Mouse (Mus musculus): Measurements from ENCODE around the gene Prss54. TPM values are rescaled to one million over a fixed set of nuclear protein-coding genes. Genes with fewer than 3 reads are reported as not detected.

Prss54 gene
- total and polyA plus RNA-seq, 2 experiments from 2014 or later = not detected

DNA sequence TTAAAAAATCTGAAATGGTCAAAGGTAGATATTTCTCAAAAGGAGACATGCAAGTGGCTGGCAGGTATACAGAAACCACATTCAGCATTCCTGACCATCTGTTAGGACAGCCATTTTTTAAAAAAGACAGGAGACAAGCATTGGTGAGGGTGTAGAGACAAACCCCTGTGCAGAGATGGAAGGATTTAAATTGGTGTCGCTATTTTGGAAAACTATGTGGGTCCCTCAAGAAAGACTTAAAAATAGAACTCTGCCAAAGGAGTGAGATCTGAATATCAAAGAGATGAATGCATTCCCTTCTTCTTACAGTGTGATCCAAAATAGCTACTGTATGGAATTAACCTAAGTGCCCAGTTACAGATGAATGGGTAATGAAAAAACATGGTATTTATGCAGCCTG is 11.2 kb upstream of the Prss54 start:
- TF ChIP-seq CTCF (IDR thresholded peaks at IDR 0.05) = no peak
- ATAC-seq (ENCODE audit: low FRiP score) (no peak), DNase-seq (ENCODE audit: low spot score) (no peak)
- 84% methylated on average over 1 of the region's 1 CpGs for WGBS
- Histone ChIP-seq H3K4me1 (ENCODE audit: insufficient read depth, low read length) (no peaks in the 10 kb centered on the region), H3K9ac (replicated peaks; ENCODE audit: low read length, poor library complexity, severe bottlenecking) (no peak overlapping the region), H3K4me2 (ENCODE audit: low read depth, low read length, poor library complexity, severe bottlenecking) (no peak overlapping the region), H3K27ac (ENCODE audit: low read depth, low read length) (no peak overlapping the region), H3K9me3 (ENCODE audit: low read length) (no peaks in the 10 kb centered on the region), H3K4me3 (ENCODE audit: low read depth, low read length) (no peak overlapping the region), H3K36me3 (ENCODE audit: insufficient read depth, low read length) (no peaks in the 10 kb centered on the region), H3K27me3 (ENCODE audit: insufficient read depth, low read length) (no peaks in the 10 kb centered on the region)

DNA sequence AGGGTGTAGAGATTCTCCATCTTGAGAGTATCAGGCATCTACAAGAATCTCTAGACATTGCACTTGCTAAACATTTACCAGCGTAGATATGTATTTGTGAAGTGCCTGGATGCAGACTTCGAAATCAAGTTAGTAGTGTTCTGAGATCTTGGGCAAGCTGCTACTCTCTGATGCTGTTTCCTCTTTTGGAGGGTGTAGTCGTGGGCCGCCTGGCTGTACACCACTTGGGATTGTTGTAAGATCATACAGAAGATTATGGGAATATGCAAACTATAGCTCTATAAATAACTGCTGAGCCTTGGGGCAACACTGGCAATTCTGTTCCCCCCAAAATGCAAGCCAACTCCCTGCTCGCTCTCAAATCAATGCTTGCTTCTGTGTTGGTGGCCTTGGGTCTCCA is 3.0 kb downstream of the Prss54 start:
- no peaks in the 10 kb centered on the region for H3K36me3 ChIP-seq (ENCODE audit: insufficient read depth, low read length)
- H3K9me3 ChIP-seq (ENCODE audit: low read length) = 0 out of 2 replicates have a peak, but pooled peaks cover 8% of the 10 kb centered on the region
- no peak for TF ChIP-seq CTCF (IDR thresholded peaks at IDR 0.05)
- ATAC-seq (ENCODE audit: low FRiP score) (no peak), DNase-seq (ENCODE audit: low spot score) (no peak)
- no peak overlapping the region for H3K4me2 ChIP-seq (ENCODE audit: low read depth, low read length, poor library complexity, severe bottlenecking)
- no peaks in the 10 kb centered on the region for H3K27me3 ChIP-seq (ENCODE audit: insufficient read depth, low read length)
- no peak overlapping the region for H3K9ac ChIP-seq (replicated peaks; ENCODE audit: low read length, poor library complexity, severe bottlenecking)
- no peak overlapping the region for H3K27ac ChIP-seq (ENCODE audit: low read depth, low read length)
- H3K4me3 ChIP-seq (ENCODE audit: low read depth, low read length) = no peak overlapping the region
- H3K4me1 ChIP-seq (ENCODE audit: insufficient read depth, low read length) = no peaks in the 10 kb centered on the region
- WGBS = 82% methylated on average over 5 of the region's 5 CpGs

DNA sequence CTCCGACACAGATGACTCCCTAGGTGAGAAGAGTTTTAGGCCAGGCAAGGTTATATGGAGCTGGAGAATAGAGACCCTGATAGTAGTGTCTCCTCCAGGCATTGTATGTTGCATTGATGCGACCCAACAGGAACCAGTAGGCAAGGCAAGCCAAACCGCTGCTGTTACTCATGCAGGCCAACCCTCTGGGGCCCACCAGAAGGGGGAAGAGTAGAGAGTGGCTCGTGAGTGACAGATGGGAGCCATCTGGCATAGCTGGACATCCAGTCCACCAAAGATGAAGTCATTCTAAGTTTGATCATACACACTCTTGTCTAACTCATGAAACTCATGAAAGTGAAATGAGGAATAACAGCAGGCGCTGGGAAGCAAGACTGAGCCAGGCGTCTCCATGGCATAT is 9.3 kb downstream of the Prss54 start:
- Histone ChIP-seq H3K36me3 (ENCODE audit: insufficient read depth, low read length) (no peaks in the 10 kb centered on the region), H3K9ac (replicated peaks; ENCODE audit: low read length, poor library complexity, severe bottlenecking) (no peak overlapping the region), H3K27me3 (ENCODE audit: insufficient read depth, low read length) (no peaks in the 10 kb centered on the region), H3K9me3 (ENCODE audit: low read length) (0 out of 2 replicates have a peak, but pooled peaks cover 8% of the 10 kb centered on the region), H3K4me3 (ENCODE audit: low read depth, low read length) (no peak overlapping the region), H3K4me1 (ENCODE audit: insufficient read depth, low read length) (no peaks in the 10 kb centered on the region), H3K27ac (ENCODE audit: low read depth, low read length) (no peak overlapping the region), H3K4me2 (ENCODE audit: low read depth, low read length, poor library complexity, severe bottlenecking) (no peak overlapping the region)
- ATAC-seq (ENCODE audit: low FRiP score) = no peak
- DNase-seq (ENCODE audit: low spot score) = peak; percentile 32
- no peak for TF ChIP-seq CTCF (IDR thresholded peaks at IDR 0.05)
- WGBS = 80% methylated on average over 6 of the region's 6 CpGs

DNA sequence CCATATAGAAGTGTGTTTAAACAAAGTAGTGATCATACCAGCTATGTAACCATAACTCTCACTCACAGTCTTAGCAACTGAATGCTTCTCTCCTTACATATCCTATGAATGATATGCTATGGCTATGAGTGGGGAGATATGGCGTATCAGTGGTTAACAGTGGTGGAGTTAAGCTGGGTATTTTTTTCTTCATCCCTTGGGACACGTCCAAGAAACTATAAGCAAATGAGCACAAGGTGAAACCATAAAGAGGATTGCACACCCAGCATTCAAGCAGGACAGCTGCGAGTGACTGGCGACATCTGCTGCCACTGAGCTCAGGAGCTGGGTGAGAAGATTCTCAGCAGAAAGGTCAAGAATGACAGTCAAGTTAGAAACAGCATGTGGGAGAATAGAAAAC is 9.9 kb downstream of the Prss54 start:
- WGBS = 65% methylated on average over 4 of the region's 4 CpGs
- H3K4me1 ChIP-seq (ENCODE audit: insufficient read depth, low read length) = no peaks in the 10 kb centered on the region
- no peak for ATAC-seq (ENCODE audit: low FRiP score)
- H3K36me3 ChIP-seq (ENCODE audit: insufficient read depth, low read length) = no peaks in the 10 kb centered on the region
- DNase-seq (ENCODE audit: low spot score) = no peak
- no peak overlapping the region for H3K27ac ChIP-seq (ENCODE audit: low read depth, low read length)
- 0 out of 2 replicates have a peak, but pooled peaks cover 4% of the 10 kb centered on the region for H3K9me3 ChIP-seq (ENCODE audit: low read length)
- H3K4me2 ChIP-seq (ENCODE audit: low read depth, low read length, poor library complexity, severe bottlenecking) = no peak overlapping the region
- H3K9ac ChIP-seq (replicated peaks; ENCODE audit: low read length, poor library complexity, severe bottlenecking) = no peak overlapping the region
- no peak overlapping the region for H3K4me3 ChIP-seq (ENCODE audit: low read depth, low read length)
- TF ChIP-seq CTCF (IDR thresholded peaks at IDR 0.05) = no peak
- no peaks in the 10 kb centered on the region for H3K27me3 ChIP-seq (ENCODE audit: insufficient read depth, low read length)

DNA sequence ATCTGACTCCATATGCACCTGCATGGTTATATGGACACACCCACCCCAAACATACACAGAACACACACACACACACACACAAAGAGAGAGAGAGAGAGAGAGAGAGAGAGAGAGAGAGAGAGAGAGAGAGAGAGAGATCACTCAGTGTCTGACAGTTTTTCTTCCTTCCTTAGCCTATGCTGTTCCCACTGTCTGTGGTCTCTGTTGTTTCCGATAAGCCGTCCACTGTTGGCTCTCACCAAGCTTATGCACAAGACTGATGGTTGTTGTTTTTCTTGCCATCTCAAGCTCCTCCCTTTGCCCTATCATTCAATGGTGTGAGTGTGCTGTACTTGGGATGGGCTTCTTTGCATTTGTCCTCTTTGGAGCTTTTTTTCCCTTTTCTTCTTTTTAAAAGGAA is 20.2 kb downstream of the Prss54 start:
- no peaks in the 10 kb centered on the region for H3K36me3 ChIP-seq (ENCODE audit: insufficient read depth, low read length)

DNA sequence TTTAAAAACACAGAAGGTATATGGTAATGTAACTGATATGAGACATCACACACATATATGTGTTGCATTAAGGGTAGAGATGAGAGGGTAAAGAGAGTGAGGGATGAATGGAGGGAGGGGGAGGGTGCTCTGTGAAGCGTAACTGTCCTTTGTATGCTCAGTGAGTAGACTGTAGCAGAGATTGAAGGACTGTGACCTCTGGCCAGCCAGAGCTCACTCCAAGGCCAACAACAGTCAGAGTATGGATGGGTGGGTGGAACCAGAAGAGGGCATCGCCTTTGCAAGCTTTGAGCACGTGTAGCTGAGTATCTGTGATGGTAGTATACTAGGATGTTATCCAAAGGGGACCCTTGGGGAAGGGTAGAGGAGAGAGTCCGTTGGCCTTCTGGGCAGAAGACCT is 24.6 kb downstream of the Prss54 start:
- no peak overlapping the region for H3K4me3 ChIP-seq (ENCODE audit: low read depth, low read length)

More for the DNA sequence above, 20.2 kb downstream of the Prss54 start:
- no peak overlapping the region for H3K4me3 ChIP-seq (ENCODE audit: low read depth, low read length)
- TF ChIP-seq CTCF (IDR thresholded peaks at IDR 0.05) = no peak
- no peaks in the 10 kb centered on the region for H3K27me3 ChIP-seq (ENCODE audit: insufficient read depth, low read length)
- DNase-seq (ENCODE audit: low spot score) = no peak
- H3K4me2 ChIP-seq (ENCODE audit: low read depth, low read length, poor library complexity, severe bottlenecking) = no peak overlapping the region
- WGBS = 100% methylated on average over 2 of the region's 2 CpGs
- ATAC-seq (ENCODE audit: low FRiP score) = no peak
- H3K4me1 ChIP-seq (ENCODE audit: insufficient read depth, low read length) = no peaks in the 10 kb centered on the region
- H3K27ac ChIP-seq (ENCODE audit: low read depth, low read length) = no peak overlapping the region
- no peak overlapping the region for H3K9ac ChIP-seq (replicated peaks; ENCODE audit: low read length, poor library complexity, severe bottlenecking)
- H3K9me3 ChIP-seq (ENCODE audit: low read length) = no peaks in the 10 kb centered on the region

More for the DNA sequence above, 24.6 kb downstream of the Prss54 start:
- Histone ChIP-seq H3K9ac (replicated peaks; ENCODE audit: low read length, poor library complexity, severe bottlenecking) (no peak overlapping the region), H3K4me2 (ENCODE audit: low read depth, low read length, poor library complexity, severe bottlenecking) (no peak overlapping the region), H3K4me1 (ENCODE audit: insufficient read depth, low read length) (0 out of 2 replicates have a peak, but pooled peaks cover 4% of the 10 kb centered on the region), H3K27me3 (ENCODE audit: insufficient read depth, low read length) (no peaks in the 10 kb centered on the region), H3K9me3 (ENCODE audit: low read length) (no peaks in the 10 kb centered on the region), H3K27ac (ENCODE audit: low read depth, low read length) (no peak overlapping the region), H3K36me3 (ENCODE audit: insufficient read depth, low read length) (no peaks in the 10 kb centered on the region)
- ATAC-seq (ENCODE audit: low FRiP score) = no peak
- 62% methylated on average over 4 of the region's 4 CpGs for WGBS
- TF ChIP-seq CTCF (IDR thresholded peaks at IDR 0.05) = no peak
- DNase-seq (ENCODE audit: low spot score) = no peak

All from midbrain, postnatal 0 days (tissue).